Mouse (Mus musculus) spleen, adult 2 months (tissue): ENCODE data around the gene Sema4c.

Experiments used
- CTCF ChIP-seq: fragments of 200-500 bp; IDR thresholded peaks from 2 replicates; pipeline ENCODE4 v1.5.1; 2011; ENCODE audit warnings: mild to moderate bottlenecking, inconsistent platforms; ENCODE audit not compliant: insufficient read depth, insufficient read length, insufficient replicate concordance; ENCODE audit errors: extremely low read depth
- POLR2A ChIP-seq: fragments of 200-500 bp; IDR thresholded peaks from 2 replicates; pipeline ENCODE4 v1.6.1; 2011; ENCODE audit warnings: low read depth, low read length, inconsistent platforms

GRCm38 (mm10) chr1:36602271-36602670 is 44.1 kb upstream of the Sema4c start:
- TF ChIP-seq POLR2A, result no peak
- no peak for TF ChIP-seq CTCF
